Mouse (Mus musculus) cerebellum, adult 11-12 months (tissue): ENCODE measurements around the gene Il4i1.
"Not testable (repeated sequence)": the region's sequence is repeated elsewhere in the genome, so short reads cannot be mapped to it uniquely, and the experiment has no call there.

Experiments used
- DNase-seq: peaks from one replicate; pipeline ENCODE4 v3.0.0; 2022

Gene Il4i1

DNA sequence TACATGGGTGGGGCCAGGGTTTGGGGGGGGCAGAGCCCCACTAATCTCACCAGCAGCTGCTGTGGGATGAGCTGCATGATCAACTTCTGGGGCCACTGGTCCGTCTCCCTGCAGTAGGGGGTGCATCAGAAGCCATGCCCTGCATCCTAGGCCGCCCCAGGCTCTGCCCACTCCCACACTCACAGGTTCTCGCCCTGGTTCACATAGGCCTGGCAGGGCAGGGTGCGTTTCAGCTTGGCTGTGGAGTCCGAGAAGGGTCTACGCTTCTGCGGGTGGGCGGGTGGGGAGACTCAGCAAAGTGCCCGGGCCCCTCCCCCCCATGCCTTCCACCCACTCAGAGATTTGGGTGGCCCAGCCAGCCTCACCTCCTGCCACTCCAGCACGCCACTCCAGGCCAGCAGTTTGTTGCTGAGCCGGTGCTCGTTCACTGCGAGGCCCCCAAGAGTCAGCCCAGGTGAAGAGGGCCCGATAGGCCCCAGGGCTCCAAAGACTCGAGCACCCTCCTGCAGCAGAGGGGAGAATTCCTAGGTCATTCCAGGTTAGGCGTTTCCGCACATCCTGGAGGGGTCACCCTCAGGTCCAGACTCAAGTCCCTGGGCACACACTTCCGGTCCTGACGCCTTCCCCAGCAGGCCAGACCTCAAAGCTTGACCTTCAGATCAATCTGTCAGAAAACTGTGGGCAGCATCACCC, 51.0 kb downstream of the Il4i1 start:
- DNase-seq: peak; percentile 69

- DNase-seq: peak; percentile 52
Observed at GRCm38 (mm10) chr7:44867802-44868201, 51.6 kb downstream of the Il4i1 start.

DNA sequence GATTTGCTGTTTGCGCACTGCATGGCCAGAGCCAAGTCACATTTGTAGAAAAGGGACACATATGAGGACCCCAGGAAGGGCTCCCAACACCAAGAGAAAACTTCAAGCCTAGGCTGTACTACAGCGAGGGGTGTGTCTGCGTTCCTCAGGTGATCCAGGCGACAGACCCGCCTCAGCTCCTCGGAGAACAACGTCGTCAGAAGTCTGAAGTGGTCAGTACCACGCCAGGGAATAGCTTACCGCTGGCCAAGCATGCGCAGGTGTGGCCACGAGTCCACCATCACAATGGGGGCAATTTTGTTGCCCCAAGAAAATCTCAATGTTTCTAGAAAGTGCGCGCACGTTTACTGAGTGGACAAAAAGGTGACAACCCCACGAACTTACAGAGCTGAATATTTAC, 52.3 kb downstream of the Il4i1 start:
- peak; percentile 59 for DNase-seq

- peak; percentile 81 for DNase-seq
Observed at GRCm38 (mm10) chr7:44868919-44869696, 52.9 kb downstream of the Il4i1 start.

- DNase-seq: peak; percentile 99
Observed at GRCm38 (mm10) chr7:44869697-44870528, 53.7 kb downstream of the Il4i1 start, which contains the start of gene Ptov1. Gene Ptov1 (minus strand): TSS chr7:44869788.

- peak; percentile 58 for DNase-seq
Observed at GRCm38 (mm10) chr7:44870614-44871013, 54.4 kb downstream of the Il4i1 start.

- peak; percentile 44 for DNase-seq
Observed at GRCm38 (mm10) chr7:44871181-44871580, 55.0 kb downstream of the Il4i1 start.

DNA sequence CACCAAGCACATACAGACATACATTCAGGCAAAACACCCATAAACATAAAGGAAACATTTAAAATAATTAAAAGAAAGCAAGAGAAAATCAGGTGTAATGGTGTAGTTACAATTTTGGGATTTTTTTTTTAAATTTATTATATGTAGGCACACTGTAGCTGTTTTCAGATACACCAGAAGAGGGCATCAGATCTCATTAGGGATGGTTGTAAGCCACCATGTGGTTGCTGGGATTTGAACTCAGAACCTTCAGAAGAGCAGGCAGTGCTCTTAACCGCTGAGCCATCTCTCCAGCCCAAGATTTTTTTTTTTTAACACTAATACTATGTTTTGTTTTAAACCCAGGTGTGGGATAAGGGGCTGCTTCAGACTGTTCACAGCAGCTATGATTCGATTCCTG, 55.6 kb downstream of the Il4i1 start:
- DNase-seq: not testable (repeated sequence)

DNA sequence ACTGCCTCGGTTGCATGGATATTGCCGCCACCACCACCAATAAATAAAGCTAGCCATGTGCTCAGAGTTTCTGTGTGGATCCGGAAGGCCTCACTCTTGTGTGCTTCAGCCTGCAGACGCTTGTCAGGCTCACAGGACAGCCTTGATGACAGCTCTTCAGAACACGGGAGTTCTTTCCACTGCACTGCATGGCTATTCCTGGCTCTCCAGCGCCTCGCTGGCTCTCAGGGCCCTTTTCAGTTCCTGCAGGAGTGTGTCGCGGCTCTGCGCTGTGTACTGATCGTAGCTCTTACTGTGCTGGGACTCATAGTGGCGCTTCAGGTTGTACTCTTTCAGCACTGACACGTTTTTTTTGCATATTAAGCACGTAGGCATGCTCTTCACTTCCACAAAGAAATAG, 61.6 kb downstream of the Il4i1 start:
- no peak for DNase-seq

DNA sequence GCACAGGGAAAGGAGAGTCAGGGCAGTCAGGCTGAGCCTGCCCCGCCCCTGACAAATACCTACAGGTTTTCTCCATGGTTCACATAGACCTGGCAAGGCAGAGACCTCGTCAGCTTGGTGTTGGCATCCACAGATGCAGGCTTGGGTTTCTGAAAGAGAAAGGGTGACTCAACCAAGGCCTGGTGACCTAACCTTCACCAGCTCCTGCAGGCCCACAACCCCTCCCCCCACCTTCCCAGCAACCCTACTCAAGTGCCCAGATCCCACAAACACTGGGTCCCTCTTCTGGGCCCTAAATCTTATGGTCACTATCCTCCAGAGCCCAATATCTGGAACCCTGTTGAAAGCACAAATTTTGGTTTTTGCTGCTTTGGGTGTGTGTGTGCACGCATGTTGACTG, 66.8 kb downstream of the Il4i1 start:
- no peak for DNase-seq

- no peak for DNase-seq
Observed at GRCm38 (mm10) chr7:44884637-44885036, 68.5 kb downstream of the Il4i1 start.

DNA sequence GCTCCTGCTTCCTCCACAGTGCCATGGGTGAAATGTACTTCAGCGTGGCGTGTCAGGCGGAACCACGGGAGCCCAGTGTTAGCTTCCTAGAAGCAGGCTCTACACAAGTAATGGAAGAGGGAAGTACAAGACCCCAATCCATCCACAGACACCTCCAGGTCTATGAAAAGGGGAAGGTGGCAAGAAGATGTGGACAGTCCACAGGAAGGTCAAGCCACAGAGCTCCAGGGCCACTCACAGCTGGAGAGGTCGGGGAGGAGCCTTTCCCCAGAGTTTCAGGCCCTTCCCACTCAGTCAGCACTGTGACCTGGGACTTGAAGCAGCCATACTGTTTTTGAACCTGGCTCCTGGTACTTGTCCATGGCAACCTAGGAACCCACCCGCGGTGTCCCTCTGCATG, 70.8 kb downstream of the Il4i1 start:
- no peak for DNase-seq

DNA sequence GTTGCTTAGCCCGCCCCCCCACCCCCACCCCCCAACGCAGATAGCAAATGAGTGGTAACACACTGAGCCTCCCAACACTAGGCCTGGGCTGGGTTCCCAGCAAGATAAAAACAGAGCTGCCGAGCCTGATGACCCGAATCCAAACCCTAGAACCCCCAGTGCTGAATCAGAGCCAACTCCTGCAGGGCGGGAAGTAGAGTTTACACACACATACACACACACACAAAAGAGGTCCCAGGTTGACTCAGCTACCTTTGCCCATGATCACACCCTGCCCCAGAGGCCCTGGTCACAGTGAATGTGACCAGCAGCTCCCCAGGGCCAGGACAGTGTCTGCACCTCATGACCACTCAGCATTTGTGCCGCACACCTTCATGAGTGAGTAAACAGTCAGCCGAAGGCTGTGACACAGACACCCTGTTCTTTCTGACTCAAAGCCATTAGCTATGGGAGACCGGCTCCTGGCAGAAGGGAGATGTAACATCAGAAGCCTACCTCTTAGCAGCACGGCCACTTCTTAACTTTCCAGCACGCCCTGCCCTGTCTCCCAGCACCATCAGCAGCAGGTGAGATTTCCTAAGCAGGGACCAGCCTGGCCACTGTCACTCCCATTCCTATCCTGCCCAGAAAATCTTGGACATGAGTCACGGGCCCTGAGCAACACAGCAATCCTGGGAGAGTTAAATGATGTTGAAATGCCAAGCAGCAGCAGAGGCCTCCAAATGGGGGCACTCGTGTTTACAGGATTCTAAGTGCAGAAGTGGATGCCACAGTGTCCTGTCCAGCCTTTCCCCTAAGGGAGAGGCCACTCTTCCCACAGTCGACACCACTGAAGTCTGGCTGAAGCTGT, 72.3 kb downstream of the Il4i1 start:
- no peak for DNase-seq

GRCm38 (mm10) chr7:44890180-44890579, 74.0 kb downstream of the Il4i1 start:
- DNase-seq: no peak
